Mouse (Mus musculus) hindbrain, embryonic 11.5 days (tissue): ENCODE data around the gene Alg12. TPM values are rescaled to one million over a fixed set of nuclear protein-coding genes. Genes with fewer than 3 reads are reported as not detected.

Experiments used
- polyA plus RNA-seq: library from polyadenylated mRNA; unstranded; fragments of >200 nt; fragmentation: Nextera tagmentation; extraction: Ambion mirVana; gene quantifications from 2 replicates; pipeline ENCODE4 v1.2.1, GENCODE M21; 2014

The Alg12 gene
- polyA plus RNA-seq, 1 experiment from 2014 or later: 10.6 TPM

Other genes starting within 250 kb of the Alg12 start
- not detected in 2 replicates for gene Zdhhc25, start 219.0 kb downstream of the Alg12 start, polyA plus RNA-seq
- gene Brd1, start 85.1 kb downstream of the Alg12 start, polyA plus RNA-seq: 25.2 and 29.4 TPM in 2 replicates
- 38.2 and 43.1 TPM in 2 replicates for gene Zbed4, start 67.7 kb downstream of the Alg12 start, polyA plus RNA-seq
- gene Creld2, start 328 bp upstream of the Alg12 start, polyA plus RNA-seq: 85.3 and 89.5 TPM in 2 replicates
- 31.6 and 35.6 TPM in 2 replicates for gene Pim3, start 42.9 kb upstream of the Alg12 start, polyA plus RNA-seq
- 0.15 TPM in 1 of 2 replicates, not detected in the other for gene Ttll8, start 135.1 kb upstream of the Alg12 start, polyA plus RNA-seq
- gene Mlc1, start 159.7 kb upstream of the Alg12 start, polyA plus RNA-seq: 3.7 and 4.1 TPM in 2 replicates
- gene Mov10l1, start 163.6 kb upstream of the Alg12 start, polyA plus RNA-seq: 0.15 TPM in 1 of 2 replicates, not detected in the other
- 0.33 and 0.94 TPM in 2 replicates for gene Panx2, start 240.4 kb upstream of the Alg12 start, polyA plus RNA-seq